Mouse (Mus musculus) midbrain, embryonic 16.5 days (tissue): Measurements from ENCODE around the gene Ep400. TPM values are rescaled to one million over a fixed set of nuclear protein-coding genes. Genes with fewer than 3 reads are reported as not detected.
"Not testable (repeated sequence)": the region's sequence is repeated elsewhere in the genome, so short reads cannot be mapped to it uniquely, and the experiment has no call there.

Source experiments
- ATAC-seq: fragments of 200-750 bp; cut with Nextera tagmentation; 2 replicates; pipeline ENCODE4 v1.8.0; 2017; ENCODE audit warnings: moderate TSS enrichment
- H3K27ac ChIP-seq: fragments of 300-500 bp; sonication (generic); 2 replicates; pipeline ENCODE4 v1.5.1; 2014; ENCODE audit warnings: mild to moderate bottlenecking, low read length, mixed read lengths
- H3K27me3 ChIP-seq: fragments of 300-500 bp; sonication (generic); 2 replicates; pipeline ENCODE4 v1.6.1; 2014; ENCODE audit warnings: low read depth, low read length, mixed read lengths; ENCODE audit not compliant: control insufficient read depth, insufficient read depth
- H3K36me3 ChIP-seq: fragments of 300-500 bp; sonication (generic); 2 replicates; pipeline ENCODE4 v1.6.1; 2014; ENCODE audit warnings: mild to moderate bottlenecking, low read length, moderate library complexity, mixed read lengths; ENCODE audit not compliant: control insufficient read depth, insufficient read depth
- H3K4me1 ChIP-seq: fragments of 300-500 bp; sonication (generic); 2 replicates; pipeline ENCODE4 v1.6.1; 2014; ENCODE audit warnings: mild to moderate bottlenecking, low read length, mixed read lengths; ENCODE audit not compliant: control insufficient read depth, insufficient read depth
- H3K4me2 ChIP-seq: fragments of 300-500 bp; sonication (generic); 2 replicates; pipeline ENCODE4 v1.6.1; 2014; ENCODE audit warnings: mild to moderate bottlenecking, low read length, mixed read lengths
- H3K4me3 ChIP-seq: fragments of 300-500 bp; sonication (generic); 2 replicates; pipeline ENCODE4 v1.5.1; 2014; ENCODE audit warnings: low read depth, mild to moderate bottlenecking, low read length, moderate library complexity, mixed read lengths
- H3K9ac ChIP-seq: fragments of 300-500 bp; sonication (generic); 2 replicates; pipeline ENCODE4 v1.6.1; 2014; ENCODE audit warnings: low read depth, low read length, mixed read lengths
- H3K9me3 ChIP-seq: fragments of 300-500 bp; sonication (generic); replicated peaks from 2 replicates; pipeline ENCODE4 v1.6.1; 2014; ENCODE audit warnings: mild to moderate bottlenecking, low read length, mixed read lengths; ENCODE audit not compliant: control insufficient read depth, poor library complexity, severe bottlenecking
- WGBS: fragments of 180-500 bp; shearing (Covaris S2); extraction: QIAGEN DNeasy Blood & Tissue Kit; methylation state at CpG from one replicate; pipeline ENCODE4 v1.1.7; 2014; 5-methylcytosine and 5-hydroxymethylcytosine counted together
- polyA plus RNA-seq: library from polyadenylated mRNA; unstranded; fragments of >200 nt; fragmentation: Nextera tagmentation; extraction: Ambion mirVana; gene quantifications from 2 replicates; pipeline ENCODE4 v1.2.1, GENCODE M21; 2015

Gene Ep400
- polyA plus RNA-seq, 1 experiment from 2014 or later = 51.6 TPM

- H3K9me3 ChIP-seq = no peaks in the 10 kb centered on the region
- H3K27me3 ChIP-seq = no peaks in the 10 kb centered on the region
- H3K9ac ChIP-seq = peak overlapping the region; percentile 74
- peak overlapping the region; percentile 78 for H3K4me3 ChIP-seq
- H3K36me3 ChIP-seq = peaks cover 5% of the 10 kb centered on the region
- WGBS = 57% methylated on average over 10 of the region's 10 CpGs
- 0 out of 2 replicates have a peak overlapping the region, but pooled peaks have one; percentile 50 for H3K27ac ChIP-seq
- H3K4me2 ChIP-seq = peak overlapping the region; percentile 94
- peak; percentile 80 for ATAC-seq
- H3K4me1 ChIP-seq = peaks cover 14% of the 10 kb centered on the region
Measured at GRCm38 (mm10) chr5:110780761-110781528, 10.4 kb upstream of the Ep400 start.

- H3K9ac ChIP-seq = peak within 1 kb of the TSS; percentile 74
- H3K9me3 ChIP-seq = no peaks in the 10 kb centered on the region
- peak within 1 kb of the TSS; percentile 94 for H3K4me2 ChIP-seq
- H3K36me3 ChIP-seq = peaks cover 2% of the 10 kb centered on the region
- no peaks in the 10 kb centered on the region for H3K27me3 ChIP-seq
- H3K4me3 ChIP-seq = peak within 1 kb of the TSS; percentile 78
- under 1% methylated on average over 56 of the region's 57 CpGs for WGBS
- H3K4me1 ChIP-seq = peaks cover 14% of the 10 kb centered on the region
- 0 out of 2 replicates have a peak within 1 kb of the TSS, but pooled peaks have one; percentile 50 for H3K27ac ChIP-seq
- ATAC-seq = peak; percentile 85
Measured at GRCm38 (mm10) chr5:110779998-110780760, 9.7 kb upstream of the Ep400 start, which contains the start of gene Pus1. Gene Pus1 (minus strand): TSS chr5:110780659.

- H3K27me3 ChIP-seq = no peaks in the 10 kb centered on the region
- no peak for ATAC-seq
- H3K9ac ChIP-seq = peak overlapping the region; percentile 74
- no peaks in the 10 kb centered on the region for H3K9me3 ChIP-seq
- H3K27ac ChIP-seq = no peak overlapping the region
- H3K4me1 ChIP-seq = peaks cover 14% of the 10 kb centered on the region
- 28% methylated on average over 15 of the region's 15 CpGs for WGBS
- peaks cover 9% of the 10 kb centered on the region for H3K36me3 ChIP-seq
- peak overlapping the region; percentile 78 for H3K4me3 ChIP-seq
- peak overlapping the region; percentile 94 for H3K4me2 ChIP-seq
Measured at GRCm38 (mm10) chr5:110779276-110779997, 8.9 kb upstream of the Ep400 start.

DNA sequence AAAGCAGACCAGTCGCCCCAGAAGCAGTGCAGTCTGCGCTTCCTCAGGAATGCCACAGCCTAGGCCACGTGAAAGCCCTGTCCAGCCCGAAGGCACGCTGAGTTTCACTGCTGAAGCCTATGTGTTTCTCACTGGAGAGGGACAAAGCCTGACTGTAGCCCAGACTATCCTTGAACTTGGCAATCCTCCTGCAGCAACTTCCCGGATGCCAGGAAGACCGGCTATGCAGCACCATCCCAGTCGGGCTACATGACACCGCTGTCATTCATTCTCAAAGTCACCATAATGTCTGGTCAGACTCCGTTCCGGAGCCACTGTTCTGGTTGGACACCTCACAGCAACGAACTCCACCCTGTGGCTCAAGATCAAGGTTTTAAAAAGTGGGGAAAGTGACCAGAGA is 7.7 kb upstream of the Ep400 start:
- no peak overlapping the region for H3K4me3 ChIP-seq
- H3K27ac ChIP-seq = no peak overlapping the region
- H3K36me3 ChIP-seq = peaks cover 12% of the 10 kb centered on the region
- H3K9me3 ChIP-seq = no peaks in the 10 kb centered on the region
- no peaks in the 10 kb centered on the region for H3K27me3 ChIP-seq
- no peak overlapping the region for H3K9ac ChIP-seq
- 90% methylated on average over 12 of the region's 12 CpGs for WGBS
- H3K4me2 ChIP-seq = no peak overlapping the region
- H3K4me1 ChIP-seq = peaks cover 14% of the 10 kb centered on the region
- ATAC-seq = no peak

DNA sequence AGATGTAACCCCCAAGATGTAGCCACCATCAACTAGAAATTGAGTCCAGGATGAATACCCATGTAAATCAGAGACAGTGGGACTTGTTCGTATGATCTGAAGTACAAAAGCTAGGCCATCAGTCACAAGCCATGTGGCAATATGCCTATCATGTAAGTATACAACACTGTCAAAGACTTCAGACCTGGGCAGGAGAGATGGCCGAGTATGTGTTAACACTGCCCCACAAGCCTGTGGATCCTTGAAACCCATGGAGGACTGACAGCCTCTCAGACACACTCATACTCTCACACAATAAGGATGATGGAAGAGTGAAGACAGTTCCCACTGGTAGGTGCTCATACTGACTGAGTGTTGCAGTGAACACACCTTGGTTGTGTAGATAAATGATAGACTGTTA is 5.6 kb upstream of the Ep400 start:
- Histone ChIP-seq H3K36me3 (peaks cover 12% of the 10 kb centered on the region), H3K27ac (no peak overlapping the region), H3K4me2 (no peak overlapping the region), H3K27me3 (no peaks in the 10 kb centered on the region), H3K4me1 (peaks cover 14% of the 10 kb centered on the region), H3K9me3 (no peaks in the 10 kb centered on the region), H3K4me3 (no peak overlapping the region), H3K9ac (no peak overlapping the region)
- ATAC-seq = no peak
- 93% methylated on average over 2 of the region's 2 CpGs for WGBS

- H3K9ac ChIP-seq = no peak overlapping the region
- no peaks in the 10 kb centered on the region for H3K9me3 ChIP-seq
- WGBS = 95% methylated on average over 11 of the region's 11 CpGs
- H3K4me2 ChIP-seq = no peak overlapping the region
- no peak for ATAC-seq
- H3K4me3 ChIP-seq = no peak overlapping the region
- H3K27ac ChIP-seq = no peak overlapping the region
- H3K4me1 ChIP-seq = peaks cover 6% of the 10 kb centered on the region
- peaks cover 12% of the 10 kb centered on the region for H3K36me3 ChIP-seq
- no peaks in the 10 kb centered on the region for H3K27me3 ChIP-seq
Measured at GRCm38 (mm10) chr5:110774511-110774910, 4.0 kb upstream of the Ep400 start.

- H3K9ac ChIP-seq, H3K4me3 ChIP-seq, H3K27me3 ChIP-seq, H3K4me2 ChIP-seq, H3K9me3 ChIP-seq, H3K27ac ChIP-seq, ATAC-seq: not testable (repeated sequence)
- 93% methylated on average over 9 of the region's 10 CpGs for WGBS
- peaks cover 16% of the 10 kb centered on the region for H3K4me1 ChIP-seq
- peaks cover 12% of the 10 kb centered on the region for H3K36me3 ChIP-seq
Measured at GRCm38 (mm10) chr5:110772945-110773344, 2.4 kb upstream of the Ep400 start.

GRCm38 (mm10) chr5:110770031-110770445 is 479 bp downstream of the Ep400 start:
- peak; percentile 71 for ATAC-seq
- H3K9me3 ChIP-seq = no peaks in the 10 kb centered on the region
- peak overlapping the region; percentile 90 for H3K9ac ChIP-seq
- no peaks in the 10 kb centered on the region for H3K27me3 ChIP-seq
- 0% methylated on average over 40 of the region's 58 CpGs for WGBS
- H3K27ac ChIP-seq = peak overlapping the region; percentile 93
- H3K4me1 ChIP-seq = peaks cover 20% of the 10 kb centered on the region
- peaks cover 9% of the 10 kb centered on the region for H3K36me3 ChIP-seq
- H3K4me3 ChIP-seq = peak overlapping the region; percentile 94
- H3K4me2 ChIP-seq = peak overlapping the region; percentile 76
